Mouse (Mus musculus) thymus, postnatal 10 days (tissue): ENCODE measurements around the gene Robo2.
"Not testable (repeated sequence)": the region's sequence is repeated elsewhere in the genome, so short reads cannot be mapped to it uniquely, and the experiment has no call there.

Source experiments
- DNase-seq, 2 experiments: peaks; one replicate each; pipeline ENCODE4 v3.0.0; 2021; ENCODE audit warnings: low spot score in 2 of 2

The Robo2 gene

GRCm38 (mm10) chr16:74070628-74071027 lies 341.0 kb downstream of the Robo2 start:
- DNase-seq = no peak

GRCm38 (mm10) chr16:74065958-74066357 lies 345.7 kb downstream of the Robo2 start:
- no peak for DNase-seq

GRCm38 (mm10) chr16:74061951-74062350 lies 349.7 kb downstream of the Robo2 start:
- no peak for DNase-seq

GRCm38 (mm10) chr16:74061479-74061878 lies 350.1 kb downstream of the Robo2 start:
- DNase-seq = no peak

- DNase-seq = no peak
These were observed 354.7 kb downstream of the Robo2 start for GRCm38 (mm10) chr16:74056886-74057285.

GRCm38 (mm10) chr16:74056210-74056609 lies 355.4 kb downstream of the Robo2 start:
- no peak for DNase-seq

- DNase-seq = no peak
These were observed 356.4 kb downstream of the Robo2 start for GRCm38 (mm10) chr16:74055061-74055751.

GRCm38 (mm10) chr16:74049467-74049866 lies 362.2 kb downstream of the Robo2 start:
- DNase-seq = no peak

- no peak for DNase-seq
These were observed 362.6 kb downstream of the Robo2 start for GRCm38 (mm10) chr16:74048980-74049379.

- no peak for DNase-seq
These were observed 364.4 kb downstream of the Robo2 start for GRCm38 (mm10) chr16:74047232-74047631.

- not testable (repeated sequence) for DNase-seq
These were observed 370.8 kb downstream of the Robo2 start for GRCm38 (mm10) chr16:74040797-74041196.

- DNase-seq = no peak
These were observed 383.8 kb downstream of the Robo2 start for GRCm38 (mm10) chr16:74027822-74028221.

- DNase-seq = no peak
These were observed 389.2 kb downstream of the Robo2 start for GRCm38 (mm10) chr16:74022281-74022978.

- DNase-seq = no peak
These were observed 405.9 kb downstream of the Robo2 start for GRCm38 (mm10) chr16:74005767-74006166.

GRCm38 (mm10) chr16:74001331-74001730 lies 410.3 kb downstream of the Robo2 start:
- DNase-seq = no peak

- DNase-seq = no peak
These were observed 420.4 kb downstream of the Robo2 start for GRCm38 (mm10) chr16:73991212-73991611.

GRCm38 (mm10) chr16:73969573-73969972 lies 442.1 kb downstream of the Robo2 start:
- DNase-seq = no peak

- no peak for DNase-seq
These were observed 447.2 kb downstream of the Robo2 start for GRCm38 (mm10) chr16:73964366-73964926.

- no peak for DNase-seq
These were observed 452.1 kb downstream of the Robo2 start for GRCm38 (mm10) chr16:73959479-73959970.

GRCm38 (mm10) chr16:73958524-73958846 lies 453.1 kb downstream of the Robo2 start:
- no peak for DNase-seq

GRCm38 (mm10) chr16:73957675-73958523 lies 453.7 kb downstream of the Robo2 start:
- no peak for DNase-seq

- no peak for DNase-seq
These were observed 465.5 kb downstream of the Robo2 start for GRCm38 (mm10) chr16:73946171-73946570.
